Mouse (Mus musculus): Measurements from ENCODE around the gene Pnmal2.

- no peak for TF ChIP-seq POLR2A (IDR thresholded peaks at IDR 0.05; ENCODE audit: low read depth, low read length)
- TF ChIP-seq CTCF (IDR thresholded peaks at IDR 0.05; ENCODE audit: extremely low read depth, insufficient read depth, insufficient read length, insufficient replicate concordance): no peak
These were observed 31.8 kb downstream of the Pnmal2 start for GRCm38 (mm10) chr7:16976298-16976697.
